Mouse (Mus musculus) common myeloid progenitor, adult 5-6 weeks (primary cell): ENCODE results near the gene Gm49711. TPM values are rescaled to one million over a fixed set of nuclear protein-coding genes. Genes with fewer than 3 reads are reported as not detected.

Source experiments
- ATAC-seq: replicated peaks from 2 replicates; pipeline ENCODE4 v1.8.0; 2016; ENCODE audit warnings: low read depth, mild to moderate bottlenecking, moderate TSS enrichment, inconsistent platforms; ENCODE audit not compliant: poor library complexity, severe bottlenecking
- total RNA-seq: library from RNA; stranded (forward); fragments of 200-1000, 187-1606 nt; gene quantifications from 2 replicates; pipeline ENCODE4 v1.2.3, GENCODE M21; 2017

The Gm49711 gene
- total RNA-seq, 1 experiment from 2014 or later, result not detected

GRCm38 (mm10) chr16:92115611-92116421, 57.7 kb downstream of the Gm49711 start:
- ATAC-seq, result peak; percentile 56; the same call in 1 of the 2 replicates

- no peak for ATAC-seq
Observed at GRCm38 (mm10) chr16:92117337-92118209, 59.5 kb downstream of the Gm49711 start.

DNA sequence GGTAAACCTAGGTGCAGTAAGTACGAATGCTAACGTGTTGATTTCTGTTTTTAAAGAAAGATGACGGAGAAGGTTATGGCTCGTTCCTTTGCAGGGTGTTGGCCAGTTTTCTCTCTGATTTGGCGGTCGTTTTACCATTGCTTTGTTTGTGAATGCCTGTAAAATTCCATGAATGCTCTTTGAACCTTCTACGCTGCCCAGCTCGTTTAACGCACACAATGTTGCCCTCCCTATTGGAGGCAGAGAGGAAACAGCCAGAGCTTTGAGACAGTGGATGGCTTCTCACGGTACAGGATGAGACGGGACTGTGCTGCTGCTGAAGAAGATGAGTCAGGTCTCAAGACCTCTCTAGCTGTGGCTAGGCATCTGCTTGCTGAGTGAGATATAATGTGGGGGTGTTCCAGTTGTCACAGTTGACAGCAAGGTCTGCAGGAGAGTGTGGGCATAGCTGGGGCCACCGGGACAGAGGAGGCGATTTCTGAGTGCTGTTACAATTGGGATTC, 60.9 kb downstream of the Gm49711 start:
- ATAC-seq, result no peak

DNA sequence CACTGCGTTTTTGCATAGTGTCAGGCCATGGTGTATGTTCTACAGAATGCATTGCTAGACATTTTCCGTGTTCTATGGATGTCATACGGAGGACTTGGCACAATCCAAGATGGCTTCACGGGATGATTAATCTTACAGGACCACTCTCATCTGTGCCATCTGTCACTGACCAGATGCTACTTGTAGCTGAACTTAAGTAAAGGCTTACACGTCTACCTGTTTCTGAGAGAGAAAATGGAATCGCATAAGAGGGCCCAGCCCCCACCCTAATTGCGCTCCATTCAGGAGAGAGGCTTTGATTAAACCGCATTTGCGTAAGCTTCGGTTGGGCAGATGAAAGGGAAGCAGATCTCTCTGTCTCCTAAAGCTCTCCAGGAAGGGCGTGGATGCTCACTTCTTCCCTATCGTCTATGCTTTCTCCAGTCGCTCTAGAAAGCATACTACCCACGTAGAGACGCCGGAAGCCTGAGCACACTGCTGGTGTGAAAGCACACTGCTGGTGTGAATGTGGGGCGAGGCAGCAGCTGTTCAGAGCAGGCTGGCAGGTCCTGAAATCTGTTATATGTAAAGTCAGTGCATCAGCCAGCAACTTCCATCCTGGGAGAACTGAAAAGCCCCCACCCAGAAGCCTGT, 62.9 kb downstream of the Gm49711 start:
- no peak for ATAC-seq

- ATAC-seq, result no peak
Observed at GRCm38 (mm10) chr16:92127226-92127625, 69.1 kb downstream of the Gm49711 start.

- no peak for ATAC-seq
Observed at GRCm38 (mm10) chr16:92127666-92128065, 69.5 kb downstream of the Gm49711 start.

- ATAC-seq, result no peak
Observed at GRCm38 (mm10) chr16:92129843-92130242, 71.7 kb downstream of the Gm49711 start.

DNA sequence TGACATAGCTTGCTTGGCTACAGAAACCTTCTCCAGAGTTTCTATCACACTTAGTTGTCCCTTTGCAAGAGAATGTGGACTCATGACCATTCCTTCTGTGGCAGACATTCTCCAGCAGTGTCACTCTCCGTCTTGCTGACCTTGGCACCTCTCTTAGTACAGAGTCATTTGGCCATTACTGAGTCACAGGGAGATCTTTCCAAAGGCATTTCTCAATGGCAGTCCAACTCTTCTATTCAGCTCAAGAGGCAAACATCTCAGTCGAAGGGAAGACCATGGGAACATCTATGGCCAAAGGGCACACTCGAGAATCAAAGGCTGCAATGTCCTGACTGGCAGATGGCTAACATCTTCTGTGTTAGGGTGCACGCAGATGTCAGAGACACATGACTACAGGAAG, 74.4 kb downstream of the Gm49711 start:
- no peak for ATAC-seq

- no peak for ATAC-seq
Observed at GRCm38 (mm10) chr16:92134148-92134764, 76.1 kb downstream of the Gm49711 start.

DNA sequence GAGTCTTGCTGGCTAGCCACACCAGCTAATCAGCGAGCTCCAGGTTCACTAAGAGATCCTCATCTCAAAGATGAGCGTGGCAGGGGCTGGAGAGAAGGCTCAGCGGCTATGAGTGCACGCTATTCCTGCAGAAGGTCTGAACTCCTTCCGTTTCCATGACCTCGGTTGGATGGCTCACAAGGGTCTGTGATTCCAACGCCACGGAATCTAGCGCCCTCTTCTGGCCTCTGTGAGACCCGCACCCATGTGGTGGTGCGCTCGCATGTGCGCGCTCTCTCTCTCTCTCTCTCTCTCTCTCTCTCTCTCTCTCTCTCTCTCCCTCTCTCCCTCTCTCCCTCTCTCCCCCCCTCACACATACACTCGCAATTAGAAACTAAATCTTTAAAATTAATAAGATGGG, 78.2 kb downstream of the Gm49711 start:
- ATAC-seq, result no peak

DNA sequence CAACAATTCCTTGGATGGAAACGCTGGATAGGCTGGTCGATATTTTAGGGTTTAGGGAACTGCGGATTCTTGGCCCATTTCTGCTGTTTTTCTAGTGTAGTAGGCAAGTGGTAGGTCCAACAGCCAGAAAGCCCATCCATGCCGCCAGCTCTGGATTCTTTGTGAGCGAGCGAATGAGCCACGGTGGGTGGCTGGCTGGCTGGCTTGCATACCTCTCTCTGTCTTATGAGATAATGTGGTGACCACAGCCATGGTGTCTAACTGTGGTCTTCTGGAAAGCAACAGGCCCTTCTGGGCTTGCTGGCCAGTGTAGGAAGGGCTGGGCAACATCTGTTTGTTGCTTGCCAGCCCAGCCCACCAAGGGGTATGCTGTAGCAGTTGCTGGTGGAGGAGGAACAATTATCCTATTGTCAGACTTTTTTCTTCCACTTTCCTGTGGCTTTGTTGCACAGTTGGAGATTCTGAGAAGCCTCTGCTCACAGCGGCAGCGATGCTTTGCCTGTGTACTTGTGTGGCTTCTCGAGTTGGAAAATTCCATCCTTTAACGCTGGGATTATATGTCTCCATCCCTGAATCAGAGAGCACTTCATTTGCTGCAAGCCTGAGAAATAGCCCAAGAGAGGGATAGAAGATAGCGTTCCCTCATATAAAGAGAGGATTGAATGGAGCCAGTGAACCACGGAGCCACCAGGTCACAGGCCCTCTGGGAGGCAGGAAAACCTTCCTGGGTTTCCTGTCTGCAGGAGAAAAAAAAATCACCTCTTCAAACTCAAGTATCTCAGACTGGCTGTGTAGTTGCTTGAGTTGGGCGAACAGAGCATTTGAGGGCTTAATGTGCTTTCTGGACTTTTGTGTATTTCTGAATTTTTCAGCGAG, 81.5 kb downstream of the Gm49711 start:
- no peak for ATAC-seq

- ATAC-seq, result no peak
Observed at GRCm38 (mm10) chr16:92140328-92140727, 82.2 kb downstream of the Gm49711 start.

DNA sequence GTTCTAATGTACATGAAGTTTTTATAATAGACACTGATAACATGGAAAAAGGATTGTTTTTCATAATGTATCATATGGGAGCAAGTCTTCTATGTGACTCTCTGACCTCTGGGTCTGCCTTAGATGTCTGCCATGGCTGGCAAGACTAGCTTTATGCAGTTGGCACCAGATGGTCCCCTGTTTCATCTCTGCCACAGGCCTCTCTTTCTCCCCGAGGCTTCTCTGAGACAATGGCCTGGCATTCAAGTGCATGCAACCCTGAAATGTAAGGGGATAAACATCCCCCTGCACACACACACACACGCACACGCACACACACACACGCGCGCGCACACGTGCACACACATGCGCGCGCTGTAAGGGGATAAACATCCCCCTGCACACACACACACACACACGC, 82.9 kb downstream of the Gm49711 start:
- no peak for ATAC-seq

- no peak for ATAC-seq
Observed at GRCm38 (mm10) chr16:92142426-92143012, 84.4 kb downstream of the Gm49711 start.

DNA sequence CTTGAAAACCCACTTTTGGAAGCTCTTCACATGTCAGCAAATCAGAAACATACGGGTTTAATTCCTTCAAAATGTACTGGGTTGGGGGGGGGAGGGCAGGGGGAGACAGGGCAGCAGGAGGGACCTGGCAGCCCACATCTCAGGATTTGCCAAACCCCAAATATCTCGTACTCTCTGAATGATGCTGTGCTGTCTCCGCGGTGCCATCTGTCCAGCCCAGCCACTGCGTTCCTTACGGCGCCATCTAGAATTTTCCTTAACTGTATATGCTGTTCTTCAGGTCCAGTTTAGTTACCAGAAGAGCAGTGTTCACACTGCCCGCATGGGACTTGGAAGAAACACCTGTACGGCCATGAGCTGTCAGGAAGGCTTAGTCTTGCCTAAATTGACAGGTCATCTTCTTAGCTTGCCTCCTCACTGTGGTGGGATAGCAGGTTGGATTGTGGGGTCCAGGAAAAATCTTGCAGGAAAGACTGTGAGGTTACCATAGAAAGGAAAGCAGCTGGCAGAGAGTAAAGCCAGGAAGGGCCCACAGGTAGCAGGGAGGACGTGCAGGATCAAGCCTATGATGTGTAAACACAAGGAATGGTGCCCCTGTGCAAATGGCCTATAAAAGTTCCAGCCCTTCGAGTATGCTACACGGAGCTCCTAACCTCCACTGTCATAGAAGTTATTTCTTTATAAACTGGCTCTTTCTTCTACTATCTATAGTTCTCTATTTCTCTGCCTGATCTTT, 89.7 kb downstream of the Gm49711 start:
- no peak for ATAC-seq

- no peak for ATAC-seq
Observed at GRCm38 (mm10) chr16:92148367-92148728, 90.2 kb downstream of the Gm49711 start.

DNA sequence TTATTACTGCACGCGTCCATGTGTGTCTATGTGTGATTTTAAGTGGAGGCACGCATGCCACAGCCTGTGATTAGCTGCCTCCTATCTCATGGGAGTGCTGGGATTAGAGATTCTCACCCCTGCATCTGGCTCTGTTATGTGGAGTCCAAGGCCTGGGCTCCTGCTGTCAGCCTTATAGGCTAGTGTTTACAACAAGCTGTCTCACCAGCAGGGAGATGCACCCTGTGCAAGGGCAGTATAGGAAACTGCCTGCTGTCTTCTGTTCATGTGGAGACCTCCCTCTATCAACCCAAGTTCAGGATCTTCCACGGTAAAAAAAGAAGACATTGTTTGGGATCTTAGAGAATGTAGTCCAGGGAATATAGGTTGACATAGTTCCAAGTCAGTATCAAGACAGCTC, 92.9 kb downstream of the Gm49711 start:
- ATAC-seq, result no peak

DNA sequence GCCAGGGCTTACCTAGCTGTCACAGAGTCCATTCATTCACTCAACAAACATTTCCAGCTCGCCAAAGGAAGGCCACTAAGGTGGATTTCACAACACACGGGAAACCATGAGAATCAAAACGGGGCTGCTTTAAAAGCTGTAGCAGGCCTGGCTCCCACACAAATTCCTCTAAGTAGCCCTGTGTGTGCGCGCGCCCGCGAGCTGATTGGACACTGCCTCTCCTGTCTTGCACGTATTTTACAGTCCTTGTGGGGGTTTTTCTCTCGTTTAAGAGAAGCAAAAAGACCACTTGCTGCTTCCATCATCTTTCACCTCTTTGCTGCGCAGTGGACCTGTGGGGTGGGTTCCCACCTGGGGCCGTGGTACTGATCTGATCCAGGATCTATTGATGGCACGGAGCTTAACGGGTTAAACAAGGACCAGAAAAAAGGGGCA, 99.9 kb downstream of the Gm49711 start:
- ATAC-seq, result no peak
